Mouse (Mus musculus) cerebellum, adult 2 months (tissue): ENCODE measurements around the gene Clec4e. TPM values are rescaled to one million over a fixed set of nuclear protein-coding genes. Genes with fewer than 3 reads are reported as not detected.
"Not testable (repeated sequence)": the region's sequence is repeated elsewhere in the genome, so short reads cannot be mapped to it uniquely, and the experiment has no call there.

ENCODE experiments used
- DNase-seq, 2 experiments: peaks; one replicate each; pipeline ENCODE4 v3.0.0; 2021
- H3K27ac ChIP-seq: fragments of 200-500 bp; 2 replicates; pipeline ENCODE4 v1.5.1; 2012; ENCODE audit warnings: low read length, control low read depth, inconsistent platforms; ENCODE audit not compliant: insufficient read depth
- H3K27me3 ChIP-seq: fragments of 200-500 bp; 2 replicates; pipeline ENCODE4 v1.6.1; 2012; ENCODE audit warnings: inconsistent platforms, mild to moderate bottlenecking, low read length, moderate library complexity; ENCODE audit not compliant: control insufficient read depth, insufficient read depth
- H3K4me1 ChIP-seq: fragments of 200-500 bp; 2 replicates; pipeline ENCODE4 v1.6.1; 2011; ENCODE audit warnings: low read length; ENCODE audit not compliant: control insufficient read depth, insufficient read depth
- H3K4me3 ChIP-seq: fragments of 200-500 bp; replicated peaks from 2 replicates; pipeline ENCODE3; 2011; ENCODE audit warnings: mild to moderate bottlenecking, low read depth, low read length, control low read depth; ENCODE audit not compliant: insufficient read depth
- CTCF ChIP-seq: fragments of 200-500 bp; IDR thresholded peaks from 2 replicates; pipeline ENCODE4 v1.5.1; 2011; ENCODE audit warnings: low read depth, mild to moderate bottlenecking, control low read depth, low read length, moderate library complexity, borderline replicate concordance; ENCODE audit not compliant: insufficient read depth
- POLR2A ChIP-seq: fragments of 200-500 bp; IDR thresholded peaks from 2 replicates; pipeline ENCODE4 v1.6.1; 2011; ENCODE audit warnings: low read length, control low read depth, borderline replicate concordance; ENCODE audit not compliant: insufficient read depth
- WGBS: fragments of 180-500 bp; shearing (Covaris S2); methylation state at CpG from one replicate; pipeline ENCODE4 v1.1.7; 2018; 5-methylcytosine and 5-hydroxymethylcytosine counted together
- polyA plus RNA-seq: library from polyadenylated mRNA; depleted of rRNA; stranded (reverse); fragments of >200 nt; gene quantifications from 2 replicates; pipeline ENCODE4 v1.2.3, GENCODE M21; 2012; rRNA removed

Gene Clec4e
- not detected in 2 replicates for polyA plus RNA-seq

DNA sequence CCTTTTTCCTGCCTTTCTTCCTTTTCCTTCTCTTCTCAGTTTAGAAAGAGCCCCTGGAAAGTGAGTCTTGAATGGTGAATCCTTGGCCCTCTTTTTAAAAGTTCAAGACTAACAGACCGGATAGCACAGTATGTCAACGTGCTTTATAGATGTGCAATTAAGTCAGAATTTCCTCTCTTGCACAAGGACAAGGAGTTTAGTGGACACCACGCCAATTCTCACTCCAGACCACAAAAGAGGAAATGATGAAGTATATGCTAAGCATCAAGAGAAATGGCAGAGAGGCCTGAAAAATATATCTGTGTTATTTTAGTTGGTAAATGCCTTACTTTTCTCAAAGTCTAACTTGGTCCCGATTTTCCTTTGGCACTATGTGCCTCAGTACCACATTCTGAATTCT is at the start of gene Clec4e:
Gene Clec4e, minus strand, starts transcription at position 118 of the 400 bp plus-strand sequence.
- no peak within 1 kb of the TSS for H3K4me3 ChIP-seq
- no peak for TF ChIP-seq CTCF
- no peak for TF ChIP-seq POLR2A
- no peaks in the 10 kb centered on the region for H3K27me3 ChIP-seq
- H3K27ac ChIP-seq: no peak within 1 kb of the TSS
- no peaks in the 10 kb centered on the region for H3K4me1 ChIP-seq
- DNase-seq: no peak
- 77% methylated on average over 4 of the region's 4 CpGs for WGBS

DNA sequence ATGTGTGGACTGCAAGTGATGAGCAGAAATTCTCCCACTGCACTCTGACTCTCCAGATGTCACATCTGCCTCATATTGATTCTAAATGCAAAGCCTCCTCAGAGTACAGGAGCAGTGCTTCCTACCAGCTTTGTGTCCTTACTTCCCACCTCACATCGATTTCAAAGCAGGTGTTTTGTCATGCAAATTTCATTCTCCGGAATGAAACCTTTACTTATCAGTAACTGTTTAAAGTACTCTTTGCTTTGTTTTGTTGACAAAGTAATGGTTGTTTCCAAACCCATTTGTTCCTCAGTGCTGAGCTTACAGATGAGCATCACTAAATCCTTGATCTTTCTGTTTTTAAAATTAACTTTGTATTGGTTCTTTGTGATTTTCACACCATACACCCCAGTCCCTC is 42.8 kb upstream of the Clec4e start:
- no peaks in the 10 kb centered on the region for H3K27me3 ChIP-seq
- no peaks in the 10 kb centered on the region for H3K4me1 ChIP-seq
- WGBS: 31% methylated on average over 2 of the region's 2 CpGs
- H3K4me3 ChIP-seq: no peak overlapping the region
- no peak for DNase-seq
- TF ChIP-seq CTCF: no peak
- no peak for TF ChIP-seq POLR2A
- no peak overlapping the region for H3K27ac ChIP-seq

DNA sequence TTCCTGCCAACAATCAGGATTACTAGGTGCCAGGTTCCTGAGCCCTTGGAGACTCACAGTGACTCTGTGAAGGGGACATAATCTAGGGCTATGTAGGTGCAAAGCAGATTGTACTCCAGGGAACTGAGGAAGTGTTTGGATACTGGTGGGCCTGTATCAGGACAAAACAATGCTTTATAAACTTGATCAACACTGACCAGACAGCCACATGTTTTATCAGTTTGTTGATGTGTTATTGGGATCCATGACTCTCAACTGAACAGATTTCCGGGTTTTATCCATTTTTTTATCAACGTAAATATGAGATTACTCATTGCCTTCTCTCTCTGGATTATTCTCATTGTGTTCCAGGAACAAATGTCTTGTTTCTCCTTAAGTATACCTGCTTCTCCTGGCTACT is 18.4 kb upstream of the Clec4e start, which contains the start of gene Vmn2r19:
Gene Vmn2r19, plus strand, starts transcription at position 301 of the 400 bp plus-strand sequence.
- no peak for TF ChIP-seq CTCF
- TF ChIP-seq POLR2A: no peak
- DNase-seq: no peak
- Histone ChIP-seq H3K27me3 (no peaks in the 10 kb centered on the region), H3K4me1 (no peaks in the 10 kb centered on the region), H3K27ac (no peak within 1 kb of the TSS), H3K4me3 (no peak within 1 kb of the TSS)
- 95% methylated on average over 2 of the region's 2 CpGs for WGBS

DNA sequence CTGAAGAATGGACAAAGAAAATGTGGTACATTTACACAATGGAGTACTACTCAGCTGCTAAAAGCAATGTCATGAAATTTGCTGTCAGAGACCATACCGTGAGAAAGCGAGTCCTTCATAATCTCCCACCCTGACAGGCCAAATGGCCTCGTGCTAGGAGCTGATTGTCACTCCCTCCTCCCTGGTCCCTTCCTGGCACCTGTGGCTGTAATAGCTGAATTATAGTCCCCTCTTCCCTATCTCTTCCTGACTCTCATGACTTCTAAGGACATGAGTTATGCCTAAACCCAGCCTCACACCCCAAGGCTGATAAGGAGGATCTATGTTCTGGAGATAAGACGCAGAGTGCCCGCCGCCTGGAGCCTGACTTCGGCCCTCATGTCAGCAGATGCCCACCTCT is 16.6 kb upstream of the Clec4e start:
- not testable (repeated sequence) for DNase-seq, H3K4me1 ChIP-seq, H3K4me3 ChIP-seq, H3K27me3 ChIP-seq, H3K27ac ChIP-seq
- 90% methylated on average over 7 of the region's 7 CpGs for WGBS

DNA sequence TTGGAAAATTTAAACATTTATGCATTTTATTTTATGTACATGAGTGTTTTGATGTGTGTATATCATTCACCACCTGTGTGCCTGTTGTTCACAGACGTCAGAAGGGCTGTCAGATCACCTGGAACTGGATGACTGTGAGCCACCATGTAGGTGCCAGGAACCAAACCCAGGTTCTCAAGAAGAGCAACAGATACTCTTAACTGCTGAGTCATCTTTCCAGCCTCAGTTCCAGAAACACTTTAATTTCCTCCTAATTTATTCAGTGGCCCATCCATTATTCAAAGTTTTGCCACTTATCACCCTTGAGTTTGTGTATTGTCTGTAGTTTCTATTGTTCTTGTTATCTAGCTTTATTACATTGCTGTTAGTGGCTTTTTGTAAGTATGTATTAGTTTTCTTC is 7.0 kb upstream of the Clec4e start:
- DNase-seq: no peak
- H3K4me1 ChIP-seq: no peaks in the 10 kb centered on the region
- H3K27me3 ChIP-seq: no peaks in the 10 kb centered on the region
- H3K4me3 ChIP-seq: no peak overlapping the region
- 57% methylated on average over 1 of the region's 1 CpGs for WGBS
- TF ChIP-seq POLR2A (no peak), CTCF (no peak)
- H3K27ac ChIP-seq: no peak overlapping the region

DNA sequence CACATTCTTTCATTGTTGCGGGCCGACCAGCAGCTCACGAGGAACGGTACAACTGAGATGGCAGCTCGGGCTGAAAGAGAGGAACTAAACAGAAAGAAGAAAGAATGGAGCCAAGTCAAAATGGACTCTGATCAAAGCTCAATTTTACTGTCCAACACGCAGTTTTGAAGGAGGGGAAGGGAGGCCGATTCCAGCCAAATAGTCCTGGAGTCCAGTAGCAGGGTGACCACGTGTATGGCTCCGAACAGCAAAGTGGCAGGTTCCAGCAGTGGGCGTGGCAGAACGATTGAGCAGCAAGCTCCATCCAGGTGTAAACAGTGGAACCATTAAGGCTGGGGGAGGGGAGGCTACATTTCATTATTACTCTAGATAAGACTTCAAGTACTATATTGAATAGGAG is 3.8 kb upstream of the Clec4e start:
- H3K4me1 ChIP-seq, DNase-seq, H3K27ac ChIP-seq, H3K4me3 ChIP-seq, H3K27me3 ChIP-seq: not testable (repeated sequence)
- WGBS: 84% methylated on average over 11 of the region's 11 CpGs

DNA sequence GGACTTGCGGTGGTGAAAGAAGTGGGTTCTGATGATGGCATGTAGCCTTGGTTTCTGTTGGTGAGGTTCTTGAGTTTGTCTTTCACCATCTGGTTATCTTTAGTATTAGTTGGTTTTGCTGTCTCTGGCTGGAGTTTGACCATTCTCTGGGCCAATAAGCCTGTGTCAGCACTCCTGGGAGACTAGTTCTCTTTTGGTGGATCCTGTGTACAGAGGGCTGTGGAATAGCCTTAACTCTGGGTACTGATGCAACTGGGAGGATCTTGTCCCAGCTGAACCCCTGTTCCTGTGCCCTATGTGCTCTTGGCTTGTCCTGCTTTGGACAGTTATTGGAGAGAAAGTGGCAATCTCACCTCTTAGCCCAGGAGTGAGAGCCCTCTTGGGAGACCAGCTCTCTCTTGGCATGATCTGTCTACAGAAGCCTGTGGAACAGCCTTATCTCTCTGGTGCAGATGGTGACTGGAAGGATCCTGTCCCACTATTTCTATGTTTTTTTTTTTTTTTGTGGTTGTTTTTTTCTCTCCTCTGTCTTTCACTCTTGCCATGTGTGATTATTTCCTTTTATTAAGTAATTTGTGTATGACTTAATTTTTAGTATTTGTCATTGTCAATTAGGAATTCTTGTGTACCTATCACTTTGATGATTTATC is 3.2 kb upstream of the Clec4e start:
- Histone ChIP-seq H3K27ac (no peak overlapping the region), H3K27me3 (no peaks in the 10 kb centered on the region), H3K4me3 (no peak overlapping the region), H3K4me1 (no peaks in the 10 kb centered on the region)
- 92% methylated on average over 1 of the region's 1 CpGs for whole genome bisulfite sequencing
- DNase-seq: no peak
- no peak for TF ChIP-seq POLR2A
- no peak for TF ChIP-seq CTCF

DNA sequence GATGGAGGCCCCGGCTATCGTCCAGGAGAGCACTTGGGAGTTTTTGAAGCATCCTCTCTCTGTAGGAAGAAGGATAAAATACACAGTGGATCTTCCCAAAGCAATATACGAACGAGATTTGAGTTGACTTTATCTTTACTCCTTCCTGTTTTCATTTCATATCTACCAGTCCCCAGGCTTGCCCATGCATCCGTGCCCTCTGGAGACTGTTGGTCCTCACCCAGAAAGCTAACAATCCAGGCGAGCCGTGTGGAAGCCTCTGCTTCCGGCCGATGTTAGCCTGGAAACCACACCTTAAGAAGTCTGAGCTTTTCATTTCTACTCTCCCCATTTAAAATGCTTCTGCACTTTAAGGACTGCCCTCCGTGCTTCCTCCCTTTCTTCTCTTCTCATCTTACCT is 739 bp downstream of the Clec4e start:
- H3K4me3 ChIP-seq: no peak overlapping the region
- 77% methylated on average over 10 of the region's 10 CpGs for WGBS
- no peak for DNase-seq
- H3K27me3 ChIP-seq: no peaks in the 10 kb centered on the region
- TF ChIP-seq CTCF (no peak), POLR2A (no peak)
- H3K4me1 ChIP-seq: no peaks in the 10 kb centered on the region
- H3K27ac ChIP-seq: no peak overlapping the region

DNA sequence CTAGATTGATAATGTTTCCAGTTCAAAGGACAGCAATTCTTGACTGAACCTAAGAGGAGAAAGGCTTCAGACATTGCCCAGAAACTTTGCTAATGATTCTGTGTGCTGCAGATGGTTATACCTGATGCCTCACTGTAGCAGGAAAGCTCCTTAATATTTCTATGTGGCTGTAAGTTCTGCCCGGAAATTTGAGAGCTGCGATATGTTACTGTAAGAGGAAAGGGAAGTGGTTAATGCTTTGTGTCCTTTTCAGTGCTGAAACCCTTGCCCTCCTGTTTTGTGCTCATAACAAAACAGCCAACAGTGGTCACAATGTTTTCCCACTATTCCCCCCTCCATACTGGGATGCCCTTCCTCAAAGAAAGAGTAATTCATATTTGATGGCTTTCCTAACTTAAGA is 3.4 kb downstream of the Clec4e start:
- H3K4me1 ChIP-seq: no peaks in the 10 kb centered on the region
- no peak overlapping the region for H3K27ac ChIP-seq
- 88% methylated on average over 2 of the region's 2 CpGs for WGBS
- H3K27me3 ChIP-seq: no peaks in the 10 kb centered on the region
- no peak overlapping the region for H3K4me3 ChIP-seq
- TF ChIP-seq CTCF: no peak
- TF ChIP-seq POLR2A: no peak
- DNase-seq: no peak
